Mouse (Mus musculus): ENCODE data around the gene Ginm1.

- no peak for TF ChIP-seq CTCF (IDR thresholded peaks at IDR 0.05; ENCODE audit: borderline replicate concordance, insufficient read depth, low read length)
- no peak for TF ChIP-seq POLR2A (IDR thresholded peaks at IDR 0.05; ENCODE audit: low read depth, low read length)
These were observed 47.1 kb upstream of the Ginm1 start for GRCm38 (mm10) chr10:7839551-7840352.

Data from embryonic fibroblast, embryonic 13.5 days (primary cell).